Mouse (Mus musculus) layer of hippocampus, adult 9-10 months (tissue): ENCODE results near the gene Nudt4.

Experiments used
- DNase-seq: peaks from one replicate; pipeline ENCODE4 v3.0.0; 2022; ENCODE audit warnings: low spot score

The Nudt4 gene

GRCm38 (mm10) chr10:95539260-95539659 lies 24.7 kb downstream of the Nudt4 start:
- DNase-seq = no peak

- DNase-seq = no peak
Observed at GRCm38 (mm10) chr10:95536222-95536541, 27.8 kb downstream of the Nudt4 start.

GRCm38 (mm10) chr10:95535399-95536221 lies 28.3 kb downstream of the Nudt4 start:
- no peak for DNase-seq

GRCm38 (mm10) chr10:95533382-95533781 lies 30.6 kb downstream of the Nudt4 start:
- no peak for DNase-seq

GRCm38 (mm10) chr10:95532916-95533315 lies 31.0 kb downstream of the Nudt4 start:
- no peak for DNase-seq

GRCm38 (mm10) chr10:95530551-95531121 lies 33.3 kb downstream of the Nudt4 start:
- DNase-seq = no peak

- no peak for DNase-seq
Observed at GRCm38 (mm10) chr10:95526495-95527122, 37.3 kb downstream of the Nudt4 start.

- no peak for DNase-seq
Observed at GRCm38 (mm10) chr10:95525871-95526270, 38.1 kb downstream of the Nudt4 start.

- DNase-seq = no peak
Observed at GRCm38 (mm10) chr10:95525037-95525675, 38.8 kb downstream of the Nudt4 start.

- DNase-seq = no peak
Observed at GRCm38 (mm10) chr10:95517656-95518055, 46.3 kb downstream of the Nudt4 start.

- no peak for DNase-seq
Observed at GRCm38 (mm10) chr10:95515293-95515931, 48.5 kb downstream of the Nudt4 start.

- peak; percentile 94 for DNase-seq
Observed at GRCm38 (mm10) chr10:95514656-95515292, 49.2 kb downstream of the Nudt4 start, which contains the start of gene Ube2n. Gene Ube2n, plus strand, starts transcription at chr10:95515145.

GRCm38 (mm10) chr10:95513768-95514556 lies 50.0 kb downstream of the Nudt4 start:
- DNase-seq = no peak

GRCm38 (mm10) chr10:95512635-95513034 lies 51.3 kb downstream of the Nudt4 start:
- no peak for DNase-seq

GRCm38 (mm10) chr10:95509263-95509662 lies 54.7 kb downstream of the Nudt4 start:
- DNase-seq = no peak

- DNase-seq = peak; percentile 17
Observed at GRCm38 (mm10) chr10:95508793-95509192, 55.2 kb downstream of the Nudt4 start.

- DNase-seq = no peak
Observed at GRCm38 (mm10) chr10:95508126-95508525, 55.8 kb downstream of the Nudt4 start.

GRCm38 (mm10) chr10:95504341-95504740 lies 59.6 kb downstream of the Nudt4 start:
- no peak for DNase-seq

GRCm38 (mm10) chr10:95503443-95504235 lies 60.3 kb downstream of the Nudt4 start:
- no peak for DNase-seq

GRCm38 (mm10) chr10:95501463-95502081 lies 62.4 kb downstream of the Nudt4 start, which contains the start of gene Mrpl42:
Gene Mrpl42, minus strand, starts transcription at chr10:95501940.
- DNase-seq = peak; percentile 57
